Mouse (Mus musculus): ENCODE measurements around the gene Smg5.

DNA sequence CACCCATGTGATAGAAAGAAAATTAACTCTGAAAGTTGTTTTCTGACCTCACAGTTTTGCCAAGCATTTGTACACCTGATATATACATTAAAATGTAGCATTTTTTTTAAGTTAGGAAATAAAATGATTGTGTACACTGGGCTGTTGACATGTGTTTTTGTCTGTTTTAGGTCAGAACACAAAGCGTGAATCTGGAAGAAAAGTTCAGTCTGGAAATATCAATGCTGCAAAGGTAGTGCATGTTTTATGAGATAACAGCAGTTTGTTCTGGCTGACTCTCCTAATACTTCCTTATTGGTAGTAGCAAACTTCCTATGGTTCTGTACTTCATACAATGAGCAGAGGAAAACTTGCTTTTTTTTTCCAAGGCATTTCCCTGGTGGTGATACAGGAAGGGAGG lies 36.9 kb upstream of the Smg5 start:
- TF ChIP-seq CTCF (conservative IDR thresholded peaks at IDR 0.05; ENCODE audit: insufficient read depth, insufficient read length, low read depth, low read length) (no peak), POLR2A (IDR thresholded peaks at IDR 0.05; ENCODE audit: low read depth, low read length) (no peak)
